Mouse (Mus musculus) MEL-GATA-1-ER (cell line): ENCODE data around the gene Gm45618.

ENCODE experiments used
- DNase-seq: peaks from one replicate; pipeline ENCODE4 v3.0.0-alpha.2; 2012; ENCODE audit warnings: low read depth; ENCODE audit errors: extremely low read depth

The Gm45618 gene

GRCm38 (mm10) chr7:142070458-142071211 lies 49.9 kb downstream of the Gm45618 start:
- DNase-seq: no peak
